Mouse (Mus musculus) megakaryocyte, embryonic 14.5 days (primary cell): ENCODE measurements around the gene Lrrn4cl. TPM values are rescaled to one million over a fixed set of nuclear protein-coding genes. Genes with fewer than 3 reads are reported as not detected.
"Not testable (repeated sequence)": the region's sequence is repeated elsewhere in the genome, so short reads cannot be mapped to it uniquely, and the experiment has no call there.

Experiments
- H3K27me3 ChIP-seq: replicated peaks from 2 replicates; pipeline ENCODE3; 2012; ENCODE audit warnings: inconsistent platforms
- H3K36me3 ChIP-seq: replicated peaks from 2 replicates; pipeline ENCODE3; 2012; ENCODE audit warnings: low read length, inconsistent platforms, mixed read lengths
- H3K4me1 ChIP-seq: 2 replicates; pipeline ENCODE4 v1.6.1; 2012; ENCODE audit warnings: inconsistent platforms
- H3K4me3 ChIP-seq: replicated peaks from 2 replicates; pipeline ENCODE3; 2012; ENCODE audit warnings: moderate library complexity, mild to moderate bottlenecking, inconsistent platforms
- H3K9me3 ChIP-seq: 2 replicates; pipeline ENCODE4 v1.6.1; 2012; ENCODE audit warnings: inconsistent platforms
- FLI1 ChIP-seq: IDR thresholded peaks from 2 replicates; pipeline ENCODE4 v1.6.1; 2012; ENCODE audit warnings: low read length, inconsistent platforms, mixed read lengths
- GATA1 ChIP-seq: IDR thresholded peaks from 3 replicates; pipeline ENCODE4 v1.6.1; 2012; ENCODE audit warnings: mixed read lengths, low read length, inconsistent platforms, borderline replicate concordance
- polyA plus RNA-seq: library from polyadenylated mRNA; stranded (reverse); fragments of >175 nt; gene quantifications from 2 replicates; pipeline ENCODE4 v1.2.3, GENCODE M21; 2012; ENCODE audit warnings: low replicate concordance; ENCODE audit not compliant: insufficient read depth

The Lrrn4cl gene
- polyA plus RNA-seq, 1 experiment, result 0.23 TPM

GRCm38 (mm10) chr19:8819596-8820423 lies 30.8 kb upstream of the Lrrn4cl start, which contains the start of gene Hnrnpul2:
Gene Hnrnpul2 (plus strand): TSS chr19:8820010.
- H3K4me1 ChIP-seq, result peaks cover 45% of the 10 kb centered on the region
- no peaks in the 10 kb centered on the region for H3K27me3 ChIP-seq
- TF ChIP-seq FLI1, result peak; percentile 35; the same call in 1 of the 2 replicates
- no peak for TF ChIP-seq GATA1
- peak within 1 kb of the TSS; percentile 94 for H3K4me3 ChIP-seq
- no peaks in the 10 kb centered on the region for H3K9me3 ChIP-seq
- H3K36me3 ChIP-seq, result peaks cover 52% of the 10 kb centered on the region

- peaks cover 52% of the 10 kb centered on the region for H3K36me3 ChIP-seq
- H3K4me3 ChIP-seq, result peak overlapping the region; percentile 94
- H3K27me3 ChIP-seq, result no peaks in the 10 kb centered on the region
- no peaks in the 10 kb centered on the region for H3K9me3 ChIP-seq
- no peak for TF ChIP-seq FLI1
- TF ChIP-seq GATA1, result no peak
- H3K4me1 ChIP-seq, result peaks cover 42% of the 10 kb centered on the region
These were observed 30.1 kb upstream of the Lrrn4cl start for GRCm38 (mm10) chr19:8820424-8820956.

- H3K4me3 ChIP-seq, result peak overlapping the region; percentile 94
- H3K4me1 ChIP-seq, result peaks cover 37% of the 10 kb centered on the region
- no peak for TF ChIP-seq FLI1
- TF ChIP-seq GATA1, result no peak
- peaks cover 53% of the 10 kb centered on the region for H3K36me3 ChIP-seq
- H3K9me3 ChIP-seq, result no peaks in the 10 kb centered on the region
- H3K27me3 ChIP-seq, result no peaks in the 10 kb centered on the region
These were observed 29.4 kb upstream of the Lrrn4cl start for GRCm38 (mm10) chr19:8821146-8821545.

GRCm38 (mm10) chr19:8822696-8823095 lies 27.9 kb upstream of the Lrrn4cl start:
- no peak for TF ChIP-seq FLI1
- no peak for TF ChIP-seq GATA1
- peaks cover 24% of the 10 kb centered on the region for H3K4me1 ChIP-seq
- peaks cover 57% of the 10 kb centered on the region for H3K36me3 ChIP-seq
- H3K27me3 ChIP-seq, result no peaks in the 10 kb centered on the region
- H3K9me3 ChIP-seq, result no peaks in the 10 kb centered on the region
- H3K4me3 ChIP-seq, result peak overlapping the region; percentile 65

- Histone ChIP-seq H3K4me3 (no peak within 1 kb of the TSS), H3K9me3 (no peaks in the 10 kb centered on the region), H3K4me1 (peaks cover 20% of the 10 kb centered on the region), H3K27me3 (no peaks in the 10 kb centered on the region), H3K36me3 (peaks cover 99% of the 10 kb centered on the region)
- TF ChIP-seq GATA1 (no peak), FLI1 (no peak)
These were observed 20.9 kb upstream of the Lrrn4cl start, which contains the start of gene AC129217.1 for GRCm38 (mm10) chr19:8829660-8830059. Gene AC129217.1 (plus strand): TSS chr19:8829773.

GRCm38 (mm10) chr19:8830664-8831063 lies 19.9 kb upstream of the Lrrn4cl start:
- Histone ChIP-seq H3K36me3 (peaks cover 99% of the 10 kb centered on the region), H3K27me3 (no peaks in the 10 kb centered on the region), H3K9me3 (no peaks in the 10 kb centered on the region), H3K4me3 (no peak overlapping the region), H3K4me1 (peaks cover 20% of the 10 kb centered on the region)
- TF ChIP-seq GATA1 (no peak), FLI1 (no peak)

- no peaks in the 10 kb centered on the region for H3K27me3 ChIP-seq
- H3K4me1 ChIP-seq, result peaks cover 20% of the 10 kb centered on the region
- peaks cover 99% of the 10 kb centered on the region for H3K36me3 ChIP-seq
- no peak for TF ChIP-seq GATA1
- TF ChIP-seq FLI1, result no peak
- H3K9me3 ChIP-seq, result no peaks in the 10 kb centered on the region
- H3K4me3 ChIP-seq, result no peak overlapping the region
These were observed 19.3 kb upstream of the Lrrn4cl start for GRCm38 (mm10) chr19:8831262-8831661.

GRCm38 (mm10) chr19:8832971-8833370 lies 17.6 kb upstream of the Lrrn4cl start:
- Histone ChIP-seq H3K36me3 (peaks cover 83% of the 10 kb centered on the region), H3K9me3 (no peaks in the 10 kb centered on the region), H3K4me1 (peaks cover 28% of the 10 kb centered on the region), H3K27me3 (no peaks in the 10 kb centered on the region), H3K4me3 (peak overlapping the region; percentile 28)
- TF ChIP-seq GATA1, result no peak
- no peak for TF ChIP-seq FLI1

GRCm38 (mm10) chr19:8836327-8836726 lies 14.2 kb upstream of the Lrrn4cl start:
- H3K27me3 ChIP-seq, H3K4me3 ChIP-seq, H3K9me3 ChIP-seq: not testable (repeated sequence)
- Histone ChIP-seq H3K4me1 (peaks cover 48% of the 10 kb centered on the region), H3K36me3 (peaks cover 61% of the 10 kb centered on the region)

GRCm38 (mm10) chr19:8837251-8837791 lies 13.2 kb upstream of the Lrrn4cl start, which contains the start of gene Bscl2:
Gene Bscl2 (plus strand): TSS chr19:8837467.
- TF ChIP-seq FLI1, result no peak
- TF ChIP-seq GATA1, result no peak
- no peaks in the 10 kb centered on the region for H3K27me3 ChIP-seq
- peaks cover 60% of the 10 kb centered on the region for H3K36me3 ChIP-seq
- H3K9me3 ChIP-seq, result no peaks in the 10 kb centered on the region
- peak within 1 kb of the TSS; percentile 93 for H3K4me3 ChIP-seq
- peaks cover 58% of the 10 kb centered on the region for H3K4me1 ChIP-seq
